Mouse (Mus musculus) heart, embryonic 11.5 days (tissue): ENCODE measurements around the gene Slc9a6. TPM values are rescaled to one million over a fixed set of nuclear protein-coding genes. Genes with fewer than 3 reads are reported as not detected.

ENCODE experiments used
- ATAC-seq: fragments of 200-750 bp; cut with Nextera tagmentation; replicated peaks from 2 replicates; pipeline ENCODE4 v1.8.0; 2017; ENCODE audit warnings: moderate library complexity; ENCODE audit not compliant: insufficient number of reproducible peaks, low FRiP score, low TSS enrichment
- H3K27ac ChIP-seq: fragments of 300-500 bp; sonication (generic); 2 replicates; pipeline ENCODE4 v1.5.1; 2014; ENCODE audit warnings: mild to moderate bottlenecking, low read depth, low read length
- H3K27me3 ChIP-seq: fragments of 300-500 bp; sonication (generic); 2 replicates; pipeline ENCODE4 v1.6.1; 2014; ENCODE audit warnings: mild to moderate bottlenecking, low read length, mixed read lengths; ENCODE audit not compliant: control insufficient read depth, insufficient read depth
- H3K36me3 ChIP-seq: fragments of 300-500 bp; sonication (generic); 2 replicates; pipeline ENCODE4 v1.6.1; 2014; ENCODE audit warnings: mild to moderate bottlenecking, low read length, moderate library complexity, mixed read lengths; ENCODE audit not compliant: control insufficient read depth, insufficient read depth
- H3K4me1 ChIP-seq: fragments of 300-500 bp; sonication (generic); 2 replicates; pipeline ENCODE4 v1.6.1; 2014; ENCODE audit warnings: low read length; ENCODE audit not compliant: control insufficient read depth, insufficient read depth
- H3K4me2 ChIP-seq: fragments of 300-500 bp; sonication (generic); 2 replicates; pipeline ENCODE4 v1.6.1; 2014; ENCODE audit warnings: mild to moderate bottlenecking, moderate library complexity
- H3K4me3 ChIP-seq: fragments of 300-500 bp; sonication (generic); 2 replicates; pipeline ENCODE4 v1.5.1; 2014; ENCODE audit warnings: low read depth, low read length
- H3K9ac ChIP-seq: fragments of 300-500 bp; sonication (generic); 2 replicates; pipeline ENCODE4 v1.6.1; 2014; ENCODE audit warnings: mild to moderate bottlenecking, low read depth, low read length, moderate library complexity
- H3K9me3 ChIP-seq: fragments of 300-500 bp; sonication (generic); replicated peaks from 2 replicates; pipeline ENCODE4 v1.6.1; 2016; ENCODE audit warnings: low read length; ENCODE audit not compliant: control insufficient read depth
- WGBS: fragments of 180-500 bp; shearing (Covaris S2); extraction: QIAGEN DNeasy Blood & Tissue Kit; methylation state at CpG from one replicate; pipeline ENCODE4 v1.1.7; 2014; ENCODE audit not compliant: insufficient replicate concordance; 5-methylcytosine and 5-hydroxymethylcytosine counted together
- polyA plus RNA-seq: library from polyadenylated mRNA; unstranded; fragments of >200 nt; fragmentation: Nextera tagmentation; extraction: Ambion mirVana; gene quantifications from 2 replicates; pipeline ENCODE4 v1.2.1, GENCODE M21; 2014

The Slc9a6 gene
- polyA plus RNA-seq, 1 experiment from 2014 or later, result 4.7 TPM

DNA sequence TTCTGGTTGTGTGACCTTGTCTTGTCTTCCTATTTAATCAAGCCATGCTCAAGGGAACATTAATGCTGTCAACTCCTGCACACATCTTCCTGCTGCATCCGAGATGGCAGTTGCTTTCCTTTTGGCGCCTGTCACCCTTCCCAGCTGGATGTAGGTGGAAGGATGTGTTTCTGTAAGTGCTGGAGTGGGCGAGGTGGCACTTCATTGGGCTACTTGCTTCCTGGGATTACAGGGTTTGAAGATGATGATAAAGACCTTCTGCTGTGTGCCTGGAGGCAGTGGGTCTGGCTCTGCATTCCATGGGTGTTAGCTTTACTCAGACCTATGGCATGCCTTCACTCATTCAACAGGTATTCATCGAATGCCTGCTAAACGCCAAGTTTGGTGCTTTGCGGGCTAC lies 68.2 kb downstream of the Slc9a6 start:
- Histone ChIP-seq H3K9ac (no peak overlapping the region), H3K4me3 (no peak overlapping the region), H3K36me3 (no peaks in the 10 kb centered on the region), H3K4me1 (0 out of 2 replicates have a peak, but pooled peaks cover 3% of the 10 kb centered on the region), H3K27me3 (no peaks in the 10 kb centered on the region), H3K9me3 (no peaks in the 10 kb centered on the region), H3K4me2 (no peak overlapping the region), H3K27ac (no peak overlapping the region)
- ATAC-seq, result no peak
- 65% methylated on average over 6 of the region's 6 CpGs for WGBS

DNA sequence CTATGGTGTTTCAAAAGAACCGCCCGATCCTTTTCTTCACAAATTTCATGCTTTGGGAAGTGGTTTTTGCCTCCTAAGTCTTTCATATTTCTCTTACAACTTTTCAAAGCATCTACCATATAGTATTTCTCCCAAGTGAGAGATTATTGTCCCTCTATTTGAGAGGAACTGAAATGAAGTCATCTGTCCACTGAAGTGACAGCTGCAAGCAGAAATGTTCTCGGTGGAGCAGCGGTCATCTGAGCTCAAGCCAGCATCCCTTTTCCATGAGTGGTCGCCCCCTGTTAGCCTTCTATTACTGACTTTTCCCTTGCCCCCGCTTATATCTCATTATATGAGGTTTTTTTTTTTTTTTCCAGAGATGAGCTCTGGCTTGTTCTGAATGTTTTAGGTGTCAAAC lies 69.5 kb downstream of the Slc9a6 start:
- no peak for ATAC-seq
- no peaks in the 10 kb centered on the region for H3K27me3 ChIP-seq
- no peak overlapping the region for H3K9ac ChIP-seq
- no peak overlapping the region for H3K4me2 ChIP-seq
- 66% methylated on average over 6 of the region's 6 CpGs for WGBS
- H3K4me1 ChIP-seq, result 0 out of 2 replicates have a peak, but pooled peaks cover 3% of the 10 kb centered on the region
- no peaks in the 10 kb centered on the region for H3K9me3 ChIP-seq
- no peaks in the 10 kb centered on the region for H3K36me3 ChIP-seq
- H3K27ac ChIP-seq, result no peak overlapping the region
- H3K4me3 ChIP-seq, result no peak overlapping the region

DNA sequence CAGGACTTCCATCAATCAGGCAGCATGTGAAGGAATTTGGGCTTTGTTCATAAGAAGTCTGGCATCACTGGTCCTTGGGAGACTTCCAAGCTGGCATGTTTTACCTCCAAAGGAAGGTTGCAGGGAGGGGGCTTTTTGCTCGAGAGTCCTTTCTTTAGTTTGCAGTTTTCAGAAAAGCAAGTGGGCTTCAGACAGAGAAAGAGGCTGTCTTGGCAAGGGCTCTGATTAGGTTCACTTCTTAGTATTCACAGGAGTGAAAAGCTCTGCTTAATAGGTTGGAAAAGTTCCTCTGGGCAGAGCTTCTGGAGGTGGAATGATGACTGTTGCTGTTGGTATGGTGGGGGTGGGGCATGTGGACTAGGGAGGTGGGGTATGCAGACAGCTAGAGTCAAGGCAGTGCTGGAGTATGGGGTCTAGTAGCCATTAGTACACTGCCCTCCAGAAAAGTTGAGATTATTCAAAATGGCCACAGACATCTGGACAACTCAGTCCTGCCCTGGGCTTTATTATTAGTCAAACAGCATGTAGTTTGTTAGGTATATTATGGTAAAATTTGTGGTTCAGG lies 72.7 kb downstream of the Slc9a6 start:
- Histone ChIP-seq H3K9me3 (no peaks in the 10 kb centered on the region), H3K27ac (no peak overlapping the region), H3K4me3 (no peak overlapping the region), H3K4me1 (0 out of 2 replicates have a peak, but pooled peaks cover 3% of the 10 kb centered on the region), H3K27me3 (no peaks in the 10 kb centered on the region), H3K4me2 (no peak overlapping the region), H3K9ac (no peak overlapping the region), H3K36me3 (no peaks in the 10 kb centered on the region)
- 52% methylated on average over 1 of the region's 1 CpGs for WGBS
- no peak for ATAC-seq

DNA sequence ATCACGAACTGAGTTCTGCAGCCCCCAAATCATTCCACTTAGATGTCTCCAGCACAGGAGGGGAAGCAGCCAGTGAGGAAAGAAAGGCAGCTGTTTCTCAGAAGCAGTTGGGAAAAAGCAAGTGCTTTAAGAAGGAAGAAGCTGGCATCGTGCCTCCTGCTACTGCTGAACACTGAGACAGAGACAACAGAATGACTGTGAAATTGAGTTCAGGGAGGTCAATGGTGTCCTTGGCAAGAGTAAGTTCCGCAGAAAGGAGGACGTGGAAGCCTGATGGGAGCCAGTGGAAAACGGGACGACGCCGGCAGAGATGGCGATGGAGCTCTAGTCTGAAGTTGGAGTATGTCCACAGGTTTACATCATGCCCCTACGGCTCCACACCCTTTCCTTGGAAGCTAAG lies 74.0 kb downstream of the Slc9a6 start:
- Histone ChIP-seq H3K27me3 (no peaks in the 10 kb centered on the region), H3K4me1 (0 out of 2 replicates have a peak, but pooled peaks cover 2% of the 10 kb centered on the region), H3K9me3 (no peaks in the 10 kb centered on the region), H3K4me2 (no peak overlapping the region), H3K27ac (no peak overlapping the region), H3K9ac (no peak overlapping the region), H3K36me3 (no peaks in the 10 kb centered on the region), H3K4me3 (no peak overlapping the region)
- ATAC-seq, result no peak
- 86% methylated on average over 10 of the region's 10 CpGs for WGBS

DNA sequence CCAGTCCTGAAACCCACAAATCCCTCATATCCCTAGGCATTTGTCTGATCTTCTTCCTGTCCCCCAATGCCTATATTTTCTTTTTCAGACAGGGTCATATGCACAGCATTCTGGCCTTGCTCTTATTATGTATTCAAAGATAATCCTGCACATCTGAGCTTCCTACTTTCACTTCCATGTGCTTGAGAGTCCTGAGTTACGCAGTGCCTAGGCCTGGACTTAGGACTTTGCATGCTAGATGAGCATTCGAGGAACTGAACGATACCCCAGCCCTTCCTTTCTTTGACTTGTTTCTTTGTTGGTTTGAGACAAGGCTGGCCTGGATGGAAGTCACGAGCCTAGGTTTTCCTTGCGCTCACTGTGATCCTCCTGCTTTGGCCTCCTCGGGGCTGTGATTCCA lies 83.0 kb downstream of the Slc9a6 start:
- Histone ChIP-seq H3K4me1 (no peaks in the 10 kb centered on the region), H3K27me3 (no peaks in the 10 kb centered on the region), H3K9me3 (no peaks in the 10 kb centered on the region), H3K36me3 (no peaks in the 10 kb centered on the region), H3K4me2 (no peak overlapping the region), H3K27ac (no peak overlapping the region), H3K9ac (no peak overlapping the region), H3K4me3 (no peak overlapping the region)
- 77% methylated on average over 6 of the region's 6 CpGs for WGBS
- no peak for ATAC-seq

DNA sequence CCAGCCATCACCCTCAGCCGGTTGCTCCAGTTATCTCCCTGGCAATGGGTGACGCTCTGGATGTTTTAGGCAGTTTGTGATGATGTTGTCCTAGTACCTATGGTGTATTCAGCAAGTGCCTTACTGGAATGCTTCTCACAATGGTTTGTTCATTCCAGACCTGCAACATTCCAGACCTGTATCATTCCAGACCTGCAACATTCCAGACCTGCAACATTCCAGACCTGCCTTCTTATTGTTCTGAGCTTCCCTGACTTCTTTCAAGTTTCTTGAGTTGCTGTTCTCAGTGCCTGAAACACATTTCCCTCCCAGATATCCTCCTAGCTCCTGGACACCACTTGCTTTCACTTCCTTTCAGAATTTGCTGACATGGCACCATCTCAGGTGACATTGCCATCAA lies 85.0 kb downstream of the Slc9a6 start:
- Histone ChIP-seq H3K4me1 (no peaks in the 10 kb centered on the region), H3K9me3 (no peaks in the 10 kb centered on the region), H3K4me3 (no peak overlapping the region), H3K27me3 (no peaks in the 10 kb centered on the region), H3K9ac (no peak overlapping the region), H3K36me3 (no peaks in the 10 kb centered on the region), H3K4me2 (no peak overlapping the region), H3K27ac (no peak overlapping the region)
- no peak for ATAC-seq
- WGBS, result 82% methylated on average over 2 of the region's 2 CpGs

DNA sequence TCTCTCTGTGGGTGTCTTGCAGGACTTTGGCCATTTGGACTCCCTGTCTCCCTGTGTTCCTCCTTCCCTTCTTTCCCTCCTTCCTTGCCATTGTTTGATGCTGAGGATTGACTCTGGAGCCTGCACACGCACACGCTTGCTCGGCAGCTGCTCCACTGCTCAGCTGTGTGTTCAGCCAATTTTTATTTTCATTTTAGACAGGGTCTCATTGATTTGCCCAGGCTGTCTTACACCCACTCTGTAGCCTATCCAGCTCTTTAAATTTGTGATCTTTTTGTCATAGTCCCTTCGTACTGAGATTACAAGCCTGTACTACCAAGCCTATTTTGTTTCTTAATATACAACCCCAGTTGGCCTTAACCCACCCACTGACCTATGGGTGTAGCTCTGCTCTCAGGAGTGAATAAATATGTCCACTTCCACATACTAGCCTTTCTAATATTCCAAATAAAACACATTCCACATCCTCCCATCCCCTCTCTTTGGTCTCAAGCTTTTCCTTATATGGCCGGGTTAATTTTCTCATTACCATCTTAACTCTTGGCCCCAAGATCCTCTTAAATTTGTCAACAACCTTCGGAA lies 87.7 kb downstream of the Slc9a6 start:
- Histone ChIP-seq H3K9ac (no peak overlapping the region), H3K9me3 (no peaks in the 10 kb centered on the region), H3K27ac (no peak overlapping the region), H3K4me2 (no peak overlapping the region), H3K4me3 (no peak overlapping the region), H3K36me3 (no peaks in the 10 kb centered on the region), H3K27me3 (no peaks in the 10 kb centered on the region), H3K4me1 (no peaks in the 10 kb centered on the region)
- no peak for ATAC-seq
- 78% methylated on average over 6 of the region's 6 CpGs for WGBS

DNA sequence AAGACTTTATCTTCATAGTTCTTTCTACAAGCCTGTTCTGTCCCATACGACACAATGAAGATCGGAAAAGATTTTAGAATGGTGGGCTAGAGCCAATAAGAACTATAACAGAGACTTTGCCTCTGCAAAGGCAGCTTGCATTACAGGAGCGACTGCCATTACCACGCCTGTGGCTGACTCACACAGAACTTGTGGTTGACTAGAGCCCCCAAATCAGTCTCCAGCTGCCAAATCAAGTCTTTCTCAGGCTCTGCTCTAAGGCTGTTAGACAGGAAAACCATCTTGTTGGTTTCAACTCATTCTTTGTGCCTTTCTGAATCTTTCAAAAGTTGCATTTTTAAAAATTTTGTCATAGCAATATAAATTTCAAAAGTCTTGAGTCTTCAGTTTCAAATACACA lies 88.3 kb downstream of the Slc9a6 start:
- H3K4me3 ChIP-seq, result no peak overlapping the region
- H3K9me3 ChIP-seq, result no peaks in the 10 kb centered on the region
- H3K4me1 ChIP-seq, result no peaks in the 10 kb centered on the region
- H3K27ac ChIP-seq, result no peak overlapping the region
- 70% methylated on average over 4 of the region's 4 CpGs for WGBS
- no peak overlapping the region for H3K4me2 ChIP-seq
- H3K9ac ChIP-seq, result no peak overlapping the region
- ATAC-seq, result no peak
- no peaks in the 10 kb centered on the region for H3K36me3 ChIP-seq
- no peaks in the 10 kb centered on the region for H3K27me3 ChIP-seq

DNA sequence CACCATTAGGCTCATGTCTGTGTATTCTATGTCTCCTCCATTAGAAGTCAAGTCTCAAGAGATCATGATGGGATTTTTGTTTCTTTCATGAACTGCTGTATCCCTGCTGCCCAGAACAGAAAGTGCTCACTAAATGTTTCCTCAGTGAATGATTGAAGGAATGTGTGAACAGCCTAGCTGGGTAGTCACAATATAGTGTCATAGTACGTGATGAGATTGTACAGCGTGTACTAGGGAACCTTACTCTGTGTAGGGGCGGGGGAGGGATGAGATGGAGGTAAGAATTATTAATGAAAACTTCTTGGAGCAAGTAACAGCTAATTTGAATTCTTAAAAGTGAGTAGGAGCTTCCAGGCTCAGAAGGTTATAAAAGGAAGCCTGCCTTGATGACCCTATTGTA lies 91.7 kb downstream of the Slc9a6 start:
- Histone ChIP-seq H3K27ac (no peak overlapping the region), H3K4me3 (no peak overlapping the region), H3K9me3 (no peaks in the 10 kb centered on the region), H3K4me2 (no peak overlapping the region), H3K9ac (no peak overlapping the region), H3K27me3 (no peaks in the 10 kb centered on the region), H3K36me3 (no peaks in the 10 kb centered on the region), H3K4me1 (no peaks in the 10 kb centered on the region)
- no peak for ATAC-seq
- 65% methylated on average over 3 of the region's 3 CpGs for WGBS
